Mouse (Mus musculus) gastrocnemius, adult 18-20 months (tissue): ENCODE measurements around the gene Qrfp. TPM values are rescaled to one million over a fixed set of nuclear protein-coding genes. Genes with fewer than 3 reads are reported as not detected.

ENCODE experiments used
- DNase-seq: peaks from one replicate; pipeline ENCODE4 v3.0.0; 2021; ENCODE audit warnings: low spot score
- total RNA-seq, 2 experiments: library from RNA; stranded (reverse); gene quantifications; 2 replicates each; pipeline ENCODE4 v1.2.3; 2021

Qrfp gene
- total RNA-seq, 2 experiments from 2014 or later = not detected

DNA sequence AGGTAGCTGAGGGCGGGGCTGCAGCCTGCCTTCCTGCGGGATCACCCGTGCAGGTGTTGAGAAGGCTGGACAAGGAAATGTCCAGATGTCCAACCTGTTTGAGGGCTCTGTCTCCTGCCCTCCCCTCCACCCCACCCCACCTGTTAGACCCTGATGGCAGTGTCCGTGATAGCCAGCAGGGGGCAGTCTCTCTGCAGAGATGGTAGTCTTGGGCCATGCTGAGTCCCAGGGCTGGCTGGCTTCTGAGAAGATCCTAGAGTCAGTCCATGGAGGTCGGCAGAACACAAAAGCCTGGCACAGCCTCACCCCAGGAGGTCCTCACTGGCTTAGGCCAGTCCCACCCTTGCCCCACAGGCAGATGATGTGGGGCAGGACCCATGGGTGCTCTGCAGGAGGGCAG lies 5.0 kb upstream of the Qrfp start:
- peak; percentile 67 for DNase-seq

DNA sequence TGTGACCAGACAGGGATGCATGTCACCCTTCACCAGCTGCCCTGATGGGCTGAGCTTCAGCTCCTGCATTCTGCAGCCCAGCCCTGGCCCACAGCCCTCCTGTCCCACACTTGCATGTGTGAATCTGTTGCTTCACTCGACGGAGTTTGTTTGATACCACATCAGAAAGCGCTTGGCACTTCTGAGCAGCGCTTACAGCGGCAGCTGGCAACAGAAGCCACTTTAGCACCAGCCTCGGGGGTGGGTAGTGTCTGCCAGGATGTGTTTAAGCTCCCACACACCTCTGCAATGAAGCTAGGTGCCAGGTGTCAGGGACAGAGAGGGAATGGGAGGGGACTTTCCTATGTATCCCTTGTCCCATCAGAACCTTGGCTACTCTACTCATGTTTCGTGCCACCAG lies 4.3 kb upstream of the Qrfp start:
- DNase-seq = no peak

DNA sequence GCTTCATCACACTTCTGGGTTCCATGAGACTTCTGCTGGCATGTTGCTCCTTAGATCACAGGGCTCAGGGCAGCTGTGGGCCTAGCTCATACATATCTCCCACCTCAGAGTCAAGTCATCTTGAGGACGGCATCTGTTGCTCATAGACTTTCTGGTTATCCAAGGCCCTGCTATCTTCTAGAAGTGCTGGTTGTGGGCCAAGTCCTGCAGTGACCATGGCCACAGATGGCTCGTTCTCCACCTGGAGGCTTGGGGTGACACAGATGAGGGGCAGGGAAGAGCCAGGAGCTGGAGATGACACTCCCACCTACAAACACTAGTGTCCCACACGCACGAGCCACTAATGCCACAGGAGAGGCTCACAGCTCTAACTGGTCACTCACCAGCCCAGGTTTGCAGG lies 3.3 kb upstream of the Qrfp start:
- DNase-seq = no peak

DNA sequence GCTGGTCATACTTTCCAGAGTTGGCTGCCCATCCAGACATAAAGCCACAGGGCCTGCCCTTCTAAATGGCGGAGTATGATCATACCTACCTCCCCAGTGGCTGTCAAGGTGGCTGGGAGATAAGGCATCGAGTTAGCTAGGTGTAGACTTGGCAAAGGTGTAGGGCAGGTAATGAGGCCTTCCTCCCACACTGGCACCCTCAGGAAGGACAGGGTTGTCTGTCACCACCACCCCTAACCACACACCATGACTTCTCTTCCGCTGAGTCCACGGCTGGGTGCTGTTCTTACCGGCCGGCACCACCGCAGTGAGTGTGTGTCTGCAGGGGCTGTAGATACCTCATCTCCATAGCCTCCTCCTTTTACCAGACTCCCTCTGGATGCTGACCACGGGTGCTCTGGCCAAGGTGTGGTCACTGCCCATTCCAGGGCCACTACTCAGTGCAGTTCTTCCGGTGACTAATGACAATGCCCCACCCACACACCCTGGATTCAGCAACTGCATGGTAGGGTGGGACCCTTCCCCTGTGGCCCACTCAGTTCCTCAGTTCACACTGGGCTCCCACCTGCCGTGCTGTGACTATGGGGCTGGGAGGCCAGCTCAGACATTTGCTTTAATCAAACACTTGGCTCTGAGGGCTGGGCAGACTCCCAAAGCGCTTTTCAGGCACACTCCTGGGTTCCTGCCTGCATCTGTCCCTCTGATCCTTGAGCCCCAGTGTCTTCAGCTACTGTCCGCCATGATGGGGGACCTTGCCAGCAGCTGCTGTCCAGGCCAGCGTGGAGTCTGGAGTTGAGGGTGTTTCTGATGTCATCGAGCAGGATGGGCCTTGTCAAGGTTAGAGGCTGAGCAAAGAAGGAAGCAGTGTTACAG lies 942 bp upstream of the Qrfp start:
- no peak for DNase-seq

DNA sequence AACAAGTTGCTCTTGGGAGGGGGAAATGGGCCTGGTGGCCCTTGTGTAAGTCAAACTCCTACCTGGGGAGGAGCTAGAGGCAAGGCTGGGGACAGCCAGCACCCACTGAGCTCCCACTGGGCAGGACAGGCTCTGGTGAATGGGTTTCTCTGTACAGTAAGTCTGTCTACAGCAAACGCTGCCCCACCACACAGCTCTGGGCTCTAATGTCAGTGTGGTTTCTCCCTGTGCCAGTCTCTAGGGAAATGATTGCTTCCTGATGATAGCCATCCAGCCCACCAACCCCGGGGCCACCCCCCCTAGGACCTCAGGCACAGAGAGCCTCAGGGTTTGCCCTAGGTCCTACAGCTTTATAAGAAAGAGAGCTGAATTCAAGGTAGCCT lies 1.0 kb downstream of the Qrfp start:
- DNase-seq = no peak

DNA sequence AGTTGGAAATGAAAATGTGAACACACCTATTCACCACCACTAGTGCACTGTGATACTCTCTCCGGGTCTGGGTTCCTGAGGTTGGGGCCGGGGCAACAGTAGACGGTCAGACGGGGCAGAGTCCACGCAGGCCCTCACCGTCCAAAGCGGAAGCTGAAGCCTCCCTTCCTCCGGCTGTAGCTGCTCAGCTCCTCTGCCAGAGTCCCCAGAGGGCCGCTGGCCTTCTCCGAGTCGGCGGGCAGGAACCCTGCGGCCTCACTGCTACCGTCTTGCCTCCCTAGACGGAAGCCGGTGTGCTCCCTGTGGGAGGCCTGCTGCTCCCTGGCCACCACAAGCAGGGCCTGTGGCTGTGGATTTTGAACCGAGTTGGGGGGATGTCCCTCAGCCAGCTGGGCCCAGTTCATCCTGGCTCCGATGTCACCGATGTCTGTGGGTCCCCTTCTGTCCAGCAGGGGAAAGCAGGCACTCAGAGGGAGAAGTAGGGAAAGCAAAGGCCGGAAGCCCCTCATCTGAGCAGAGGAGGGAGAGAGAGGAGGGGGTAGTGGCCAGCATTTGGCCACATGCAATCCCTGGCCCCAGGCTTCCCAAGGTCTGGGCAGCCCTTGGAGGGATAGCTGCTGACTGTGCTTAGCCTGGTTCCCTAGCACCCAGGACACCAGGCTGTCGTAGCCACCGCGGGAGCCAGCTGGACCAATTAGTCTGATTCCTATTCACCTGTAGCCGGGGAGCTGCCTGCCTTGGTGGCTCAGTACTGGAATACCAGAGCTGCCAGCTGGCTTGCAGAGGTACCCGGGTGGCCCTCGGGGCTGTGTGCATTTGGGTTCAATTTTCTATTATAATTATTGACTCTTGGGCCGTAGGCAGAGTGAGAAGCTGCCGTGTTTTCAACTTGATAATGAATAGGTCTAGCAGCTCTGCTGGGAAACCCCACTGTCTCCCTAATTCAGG lies 1.7 kb downstream of the Qrfp start:
- DNase-seq = no peak

DNA sequence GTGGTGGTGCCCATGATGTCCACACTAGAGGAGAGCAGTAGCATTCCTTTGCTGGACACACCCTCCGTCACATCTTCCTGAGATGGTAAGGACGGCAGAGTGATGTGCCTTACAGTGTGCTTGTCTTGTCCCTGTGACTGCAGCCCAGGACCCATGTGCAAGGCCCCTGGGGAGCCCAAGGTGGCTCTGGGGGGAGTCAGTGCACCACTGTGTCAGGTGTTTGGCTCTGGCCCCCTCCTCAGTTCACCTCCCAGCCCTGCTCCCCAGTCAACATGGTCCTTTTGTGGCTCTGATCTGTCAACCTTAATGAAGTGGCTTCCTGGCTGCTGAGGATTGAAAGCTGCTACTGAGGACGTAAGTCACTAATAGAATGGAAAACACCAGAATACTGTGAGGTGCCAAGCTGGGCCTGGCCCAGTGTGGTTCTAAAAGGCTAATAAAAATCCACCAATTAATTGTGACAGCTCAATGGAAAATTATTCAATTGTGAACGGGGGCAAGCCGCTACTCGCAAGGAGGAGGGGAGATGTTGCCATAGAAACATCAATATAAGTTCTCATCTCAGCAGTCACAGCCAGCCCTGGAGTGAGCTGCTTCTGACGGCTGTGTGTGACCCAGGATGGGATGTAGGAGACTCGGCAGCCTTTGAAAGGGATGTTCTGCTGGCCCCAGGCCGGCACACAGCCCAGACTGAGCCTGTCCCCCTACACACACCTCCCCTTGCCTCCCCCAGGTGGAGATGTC lies 3.6 kb downstream of the Qrfp start:
- DNase-seq = no peak

DNA sequence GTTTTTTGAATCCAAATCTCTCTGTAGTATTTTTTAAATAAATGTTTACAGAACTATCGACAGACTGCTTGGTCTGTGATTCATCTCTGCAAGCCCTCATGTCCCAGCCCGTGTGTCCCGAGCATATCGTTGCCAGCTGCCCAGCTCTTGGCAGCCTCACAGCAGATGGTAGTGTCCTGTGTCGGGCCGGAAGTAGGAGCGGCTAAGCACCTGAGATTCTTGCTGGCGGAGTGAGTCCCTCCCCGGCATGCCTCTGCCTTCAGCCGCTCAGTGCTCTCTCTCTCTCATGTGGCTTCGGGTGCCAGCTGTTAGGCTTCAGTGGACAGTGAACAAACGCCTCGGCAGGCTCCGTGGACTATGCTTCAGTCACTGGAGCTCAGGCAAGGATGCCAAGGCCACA lies 6.9 kb downstream of the Qrfp start:
- no peak for DNase-seq

DNA sequence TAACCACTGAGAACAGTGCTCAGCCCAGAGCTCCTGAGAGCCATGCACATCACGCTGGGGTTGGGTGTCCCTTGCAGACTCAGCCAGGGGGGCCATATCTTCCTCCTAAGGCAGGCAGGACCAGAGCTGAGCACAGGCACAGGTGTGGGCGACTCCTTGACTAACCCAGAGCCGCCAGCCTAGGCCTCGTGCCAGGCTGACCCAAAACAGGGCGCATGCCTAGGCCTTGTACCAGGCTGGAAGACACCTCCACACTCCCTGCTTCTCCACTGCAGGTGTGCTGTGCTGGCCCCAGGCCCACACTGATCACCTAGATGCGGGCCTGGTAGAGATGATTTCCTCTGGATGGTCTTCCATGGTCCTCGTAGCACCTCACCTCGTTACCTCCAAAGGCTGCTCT lies 7.6 kb downstream of the Qrfp start:
- DNase-seq = no peak

DNA sequence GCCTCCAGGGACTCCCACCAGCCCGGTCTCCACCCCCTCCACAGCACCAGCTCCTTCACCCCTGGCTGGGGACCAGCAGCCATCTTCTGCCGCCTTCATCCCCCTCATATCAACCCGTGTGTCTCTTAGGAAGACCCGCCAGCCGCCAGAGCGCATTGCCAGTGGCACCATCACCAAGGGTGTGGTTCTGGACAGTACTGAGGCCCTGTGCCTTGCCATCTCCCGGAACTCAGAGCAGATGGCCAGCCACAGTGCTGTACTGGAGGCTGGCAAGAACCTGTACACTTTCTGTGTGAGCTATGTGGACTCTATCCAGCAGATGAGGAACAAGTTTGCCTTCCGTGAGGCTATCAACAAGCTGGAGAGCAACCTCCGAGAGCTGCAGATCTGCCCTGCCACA lies 9.0 kb downstream of the Qrfp start:
- no peak for DNase-seq

DNA sequence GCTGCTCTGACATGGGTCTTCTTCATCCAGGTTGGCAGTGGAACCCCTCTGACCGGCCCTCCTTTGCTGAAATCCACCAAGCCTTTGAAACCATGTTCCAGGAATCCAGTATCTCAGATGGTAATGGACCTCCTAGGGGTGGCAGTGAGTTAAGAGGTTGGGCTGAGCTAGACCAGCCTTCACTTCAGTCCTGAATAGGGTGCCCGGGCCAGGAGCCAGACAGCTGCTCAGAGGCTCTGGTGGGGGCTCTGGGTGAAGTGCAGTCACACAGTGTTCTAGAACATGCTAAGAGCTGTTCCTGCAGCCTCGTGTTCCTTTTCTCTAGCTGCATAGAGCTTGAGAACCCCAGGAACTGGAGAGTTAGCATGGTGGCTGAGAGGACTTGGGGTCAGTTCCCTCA lies 13.4 kb downstream of the Qrfp start:
- peak; percentile 43 for DNase-seq

DNA sequence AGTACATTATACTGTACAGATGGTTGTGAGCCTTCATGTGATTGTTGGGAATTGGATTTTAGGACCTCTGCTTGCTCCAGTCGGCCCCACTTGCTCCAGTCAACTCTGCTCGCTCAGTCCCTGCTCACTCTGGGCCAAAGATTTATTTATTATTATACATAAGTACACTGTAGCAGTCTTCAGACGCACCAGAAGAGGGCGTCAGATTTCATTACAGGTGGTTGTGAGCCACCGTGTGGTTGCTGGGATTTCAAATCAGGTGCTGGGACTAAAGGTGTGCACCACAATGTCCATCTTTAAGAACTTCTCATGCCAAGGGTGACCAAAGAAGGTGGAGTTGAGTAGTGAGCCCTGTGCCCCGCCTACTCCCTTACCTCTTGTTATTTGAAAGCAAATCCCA lies 17.8 kb downstream of the Qrfp start:
- DNase-seq = no peak

DNA sequence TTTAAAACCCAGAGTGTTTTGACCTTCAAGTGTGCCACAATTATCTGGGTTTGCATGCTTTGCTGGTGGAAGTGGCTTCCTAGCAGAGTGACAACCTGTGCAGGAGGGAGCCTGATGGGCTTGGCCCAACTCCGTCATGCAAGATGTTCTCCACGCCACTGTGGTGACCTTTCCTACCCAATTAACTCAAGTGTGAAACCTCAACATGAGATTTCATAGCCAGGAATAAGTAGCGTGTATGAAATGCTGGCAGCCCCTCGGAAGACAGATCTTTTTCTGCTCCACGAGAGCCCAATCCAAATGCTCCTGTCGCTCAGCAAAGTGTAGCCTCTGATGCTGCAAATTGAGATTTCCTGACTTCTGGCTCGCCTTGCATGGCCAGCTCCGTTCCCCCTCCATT lies 19.1 kb downstream of the Qrfp start:
- DNase-seq = no peak

DNA sequence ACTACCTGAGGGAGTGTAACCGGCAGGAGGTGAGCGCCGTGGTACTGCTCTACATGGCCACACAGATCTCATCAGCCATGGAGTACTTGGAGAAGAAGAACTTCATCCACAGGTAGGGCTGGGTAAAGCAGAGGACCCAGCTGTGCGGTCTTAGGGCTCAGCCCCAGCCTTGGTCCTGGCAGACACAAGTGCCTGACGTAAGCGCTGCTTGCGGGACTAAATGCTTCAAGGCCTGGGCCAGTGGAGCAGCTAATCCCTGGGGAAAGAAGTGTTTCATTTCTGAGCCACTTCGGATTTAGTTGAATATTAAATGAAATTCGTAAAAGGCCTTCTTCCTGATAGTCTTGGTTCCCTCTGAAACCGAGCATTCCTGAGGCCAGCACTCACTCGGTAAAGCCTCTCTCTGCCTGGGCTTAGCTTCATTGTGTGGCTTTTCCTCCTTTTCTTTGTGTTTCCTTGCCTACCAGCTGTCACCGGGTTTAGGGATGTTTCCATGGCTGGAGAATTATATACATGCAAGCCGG lies 19.6 kb downstream of the Qrfp start:
- DNase-seq = peak; percentile 47

DNA sequence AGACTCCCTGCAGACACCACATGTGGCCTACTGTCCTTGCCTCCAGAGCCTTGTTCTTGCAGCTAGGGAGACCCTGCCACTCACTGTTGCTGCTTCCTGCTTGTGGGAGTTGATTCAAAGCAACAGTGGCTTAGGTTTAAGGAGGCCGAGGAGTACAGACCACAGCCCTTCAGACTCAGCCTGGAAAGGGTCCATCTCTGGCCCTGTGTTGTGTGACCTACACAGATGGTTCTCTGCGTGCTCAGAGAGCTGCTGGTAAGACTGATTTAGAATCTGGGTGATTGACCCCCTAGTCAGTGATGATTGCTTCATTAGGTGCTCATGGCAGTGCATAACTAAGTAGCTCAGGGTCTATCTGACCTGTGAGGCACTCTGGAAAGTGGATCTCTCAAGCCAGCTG lies 21.2 kb downstream of the Qrfp start:
- DNase-seq = no peak

DNA sequence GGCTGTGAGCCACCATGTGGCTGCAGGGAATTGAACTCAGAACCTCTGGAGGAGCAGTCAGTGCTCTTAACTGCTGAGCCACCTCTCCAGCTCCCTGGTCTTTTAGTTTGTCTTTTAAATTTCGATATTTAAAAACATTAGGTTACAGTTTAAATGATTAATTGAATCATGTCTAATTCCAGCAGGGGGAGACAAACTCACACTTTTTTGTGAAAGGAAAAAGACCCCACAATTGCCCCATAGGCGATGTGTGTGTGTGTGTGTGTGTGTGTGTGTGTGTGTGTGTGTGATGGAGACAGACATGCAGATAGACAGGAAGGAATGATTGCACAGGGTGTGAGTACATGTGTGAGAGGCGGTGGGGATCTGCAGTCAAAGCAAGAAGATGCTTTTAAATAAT lies 22.2 kb downstream of the Qrfp start:
- DNase-seq = no peak

DNA sequence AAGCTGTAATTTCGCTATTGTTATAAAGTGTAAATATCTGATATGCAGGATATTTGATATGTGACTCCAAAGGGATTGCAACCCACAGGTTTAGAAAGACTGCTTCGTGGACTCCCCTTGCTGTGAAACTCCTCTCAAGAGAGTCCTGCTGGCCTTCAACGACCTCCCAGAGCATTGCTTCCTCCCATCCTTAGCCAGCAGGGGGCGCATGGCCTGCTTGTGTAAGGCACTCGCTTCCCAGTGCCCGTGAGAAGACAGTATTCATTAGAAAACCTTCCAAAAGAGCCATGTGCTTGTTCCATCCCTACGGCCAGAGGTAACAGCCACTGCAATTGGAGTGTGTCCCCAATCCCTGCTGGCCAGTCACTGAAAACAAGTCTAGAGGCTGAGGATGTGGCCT lies 23.4 kb downstream of the Qrfp start:
- DNase-seq = peak; percentile 76

DNA sequence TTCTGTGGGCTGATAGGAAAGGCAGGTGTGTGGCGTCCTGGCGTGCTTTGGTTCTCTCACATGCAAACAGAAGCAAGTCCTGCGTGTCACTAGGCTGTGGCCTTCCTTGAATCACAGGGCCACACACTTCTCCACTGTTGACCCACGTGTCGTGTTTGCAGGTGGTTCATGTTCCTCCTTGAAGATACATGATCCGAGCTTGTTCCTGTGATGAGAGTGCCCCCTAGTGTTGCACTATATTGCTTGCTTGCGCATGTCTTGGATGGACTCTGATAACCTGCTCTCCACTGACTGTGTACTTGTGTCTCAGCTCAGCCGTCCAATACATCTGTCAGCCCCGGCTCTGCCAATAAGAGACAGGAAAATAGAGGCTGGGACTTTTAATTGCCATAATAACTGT lies 25.3 kb downstream of the Qrfp start:
- DNase-seq = peak; percentile 91

DNA sequence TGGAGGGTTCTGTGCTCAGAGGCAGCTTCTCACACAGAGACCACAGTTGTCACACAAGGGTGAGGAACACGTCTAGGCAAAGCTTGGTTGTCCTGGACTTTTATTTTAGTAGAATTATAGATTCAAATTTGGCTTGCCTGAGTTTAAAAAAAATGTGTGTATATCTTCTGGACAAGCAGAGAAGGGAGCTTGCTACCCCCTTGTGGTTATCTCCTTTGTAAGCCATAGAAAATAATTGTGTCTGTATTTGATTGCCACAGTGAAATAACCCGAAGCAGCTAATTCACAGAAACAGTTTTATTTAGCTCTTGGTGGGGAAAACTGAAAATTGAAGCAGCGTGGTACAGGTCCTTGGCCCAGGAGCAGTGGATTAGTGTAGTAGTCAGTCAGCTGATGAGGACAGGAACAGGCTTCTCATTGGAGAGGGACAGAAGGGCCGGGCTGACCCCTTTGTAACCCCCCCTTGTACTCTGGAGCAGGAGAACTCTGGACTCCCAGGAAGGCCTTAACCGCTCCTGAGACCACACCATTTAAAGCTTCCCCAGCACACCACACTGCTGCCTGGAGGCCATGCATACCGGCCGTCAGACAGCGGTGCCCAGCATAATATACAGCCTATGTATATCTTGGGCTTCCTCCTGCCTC lies 27.3 kb downstream of the Qrfp start:
- DNase-seq = no peak

DNA sequence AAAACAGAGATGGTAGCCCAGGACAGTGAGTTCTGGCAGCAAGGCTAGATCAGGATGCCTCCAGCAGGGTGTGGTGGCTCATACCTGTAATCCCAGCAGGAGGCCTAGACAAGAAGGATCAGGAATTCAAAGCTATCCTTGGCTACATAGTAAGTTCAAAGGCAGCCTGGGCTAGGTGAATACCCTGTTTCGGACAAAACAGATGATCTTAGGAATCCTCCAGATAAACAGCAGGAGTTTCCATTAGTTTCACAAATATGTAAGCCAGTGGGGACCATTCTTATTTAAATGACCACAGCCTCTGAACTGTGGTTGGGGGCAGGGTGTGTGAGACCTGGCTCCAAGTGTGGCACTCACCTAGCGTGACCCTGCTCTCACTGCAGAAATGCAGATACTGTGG lies 31.1 kb downstream of the Qrfp start:
- DNase-seq = no peak

DNA sequence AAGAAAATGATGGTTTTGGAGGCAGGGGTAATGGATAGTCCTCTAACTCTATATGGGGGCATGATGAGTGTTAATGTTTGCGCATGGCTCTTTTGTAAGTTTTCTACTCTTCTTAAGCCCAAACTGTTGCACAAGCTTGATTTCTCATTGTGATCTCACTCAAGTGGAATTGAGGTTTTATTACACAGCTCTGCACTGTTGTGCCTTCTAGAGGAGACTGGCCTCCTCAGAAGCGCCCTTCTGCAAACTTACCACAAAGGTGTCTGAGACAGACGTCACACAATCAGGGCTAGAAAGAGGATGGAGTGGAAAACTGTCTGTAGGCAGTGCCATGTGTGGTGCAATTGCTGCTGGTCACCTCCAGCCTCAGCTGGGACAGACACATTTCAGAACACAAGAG lies 33.9 kb downstream of the Qrfp start:
- no peak for DNase-seq
